Mouse (Mus musculus): ENCODE results near the gene Ilk.

- TF ChIP-seq CTCF (IDR thresholded peaks at IDR 0.05; ENCODE audit: low read depth, low read length) (no peak), POLR2A (IDR thresholded peaks at IDR 0.05; ENCODE audit: borderline replicate concordance, low read depth, low read length) (no peak)
Measured at GRCm38 (mm10) chr7:105733836-105734235, 2.6 kb upstream of the Ilk start.
